9 mouse cellular contexts compared by ENCODE assay signal in the genomic region with DNA sequence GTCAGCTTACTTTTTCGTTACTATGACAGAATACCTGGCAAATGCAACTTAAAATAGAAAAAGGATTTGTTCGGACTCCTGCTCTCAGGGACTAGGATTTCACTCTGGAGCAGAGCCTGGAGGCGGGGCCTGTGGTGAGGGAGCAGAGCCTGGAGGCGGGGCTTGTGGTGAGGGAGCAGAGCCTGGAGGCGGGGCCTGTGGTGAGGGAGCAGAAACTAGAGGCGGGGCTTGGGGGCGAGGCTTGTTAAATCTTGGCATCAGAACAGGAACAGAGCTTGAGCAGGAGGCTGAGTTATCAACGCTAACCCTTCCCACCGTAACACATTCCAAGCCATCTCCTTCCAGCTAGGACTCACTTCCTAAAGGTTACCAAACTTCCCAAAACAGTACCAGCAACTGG. TPM values are rescaled to one million over a fixed set of nuclear protein-coding genes. Genes with fewer than 3 reads are reported as not detected.
DNase-seq lines count a peak whose midpoint lies in the region; ATAC-seq lines count a peak whose summit lies in the region.
"Had no signal": no experiment of that assay in that cellular context is flagged by ENCODE, and none has a peak within 500 bp of the region (broad histone marks: within the 10 kb centered on the region; RNA-seq: fewer than 3 reads in every experiment).

No protein-coding gene starts in this region.

- no peak overlapping the region for H3K4me2 ChIP-seq in heart, embryonic 14.5 days (ENCODE audit: low read length)

- ATAC-seq in erythroblast, adult 5-6 weeks (replicated peaks; ENCODE audit: low FRiP score, poor library complexity, severe bottlenecking) = peak; percentile 87
- peak; percentile 38 for ATAC-seq in heart, embryonic 14.5 days (ENCODE audit: insufficient number of reproducible peaks, insufficient read depth, low FRiP score, low read depth)
- peak; percentile 89 for ATAC-seq in megakaryocyte, adult 5-6 weeks (ENCODE audit: poor library complexity, severe bottlenecking)

- WGBS in heart, embryonic 14.5 days = 25% methylated on average over 9 of the region's 9 CpGs

- H3K9me3 ChIP-seq in heart, embryonic 14.5 days (ENCODE audit: control insufficient read depth, low read length) = no peaks in the 10 kb centered on the region

- H3K4me1 ChIP-seq in heart, embryonic 14.5 days (ENCODE audit: control insufficient read depth in 2 of 2, insufficient read depth in 2 of 2, low read length in 2 of 2) = peaks cover 6 to 14% of the 10 kb centered on the region in 2 experiments; a peak in 3 of 4 replicates

- peaks cover 91% of the 10 kb centered on the region for H3K36me3 ChIP-seq in heart, embryonic 14.5 days (ENCODE audit: control insufficient read depth, insufficient read depth, low read length)

- H3K27ac ChIP-seq in heart, embryonic 14.5 days (replicated peaks in 1 of 2; ENCODE audit: control insufficient read depth in 1 of 2, insufficient read depth in 1 of 2, low read depth in 2 of 2, low read length in 2 of 2) = peak overlapping the region; percentile 13 to 53; a peak in 1 of 4 replicates

- no peaks in the 10 kb centered on the region for H3K27me3 ChIP-seq in heart, embryonic 14.5 days (ENCODE audit: control insufficient read depth, insufficient read depth, low read length)

- DNase-seq in A20 (ENCODE audit: low read depth, low spot score) (peak; percentile 30), NIH3T3 (ENCODE audit: low read depth) (peak; percentile 76)
- DNase-seq in kidney, postnatal 25 days = peak; percentile 80 to 87
- peak; percentile 50 to 73 for DNase-seq in urinary bladder, postnatal 4 days (ENCODE audit: low spot score in 2 of 2)
- DNase-seq in layer of hippocampus, adult 11-12 months (ENCODE audit: low spot score) = no peak

- H3K9ac ChIP-seq in heart, embryonic 14.5 days (ENCODE audit: low read length) = no peak overlapping the region

- no peak overlapping the region for H3K4me3 ChIP-seq in heart, embryonic 14.5 days (ENCODE audit: control insufficient read depth in 1 of 2, insufficient read depth in 1 of 2, low read depth in 1 of 2, low read length in 2 of 2)
- H3K4me3 ChIP-seq: erythroblast, embryonic 14.5 days had no signal

RNA-seq across cellular contexts. Expression of gene Prpf18, which starts 58.5 kb away (rescaled TPM):
- 66.9 and 78.2 TPM in 2 replicates for total RNA-seq in erythroblast, adult 5-6 weeks (2015; ENCODE audit: low replicate concordance)
- 197 and 224 TPM in 2 replicates for total RNA-seq in erythroblast, adult 5-6 weeks (2017; ENCODE audit: low replicate concordance)
- polyA plus RNA-seq in heart, embryonic 14.5 days (2014; fragmentation: Nextera tagmentation; extraction: Ambion mirVana) = 27.7 and 27.8 TPM in 2 replicates
- total RNA-seq in megakaryocyte, adult 5-6 weeks (2015) = 28.3 and 30.2 TPM in 2 replicates
- 76.6 and 88.7 TPM in 2 replicates for total RNA-seq in megakaryocyte, adult 5-6 weeks (2017)

Comparison
In these comparisons a context has a peak if more than half of its experiments do, and no peak if none do; other contexts are left out.
1. ATAC-seq: peak in every context shown above with its lines; median percentile 89 in megakaryocyte, adult 5-6 weeks; 87 in erythroblast, adult 5-6 weeks; 38 in heart, embryonic 14.5 days.